Mouse (Mus musculus): ENCODE measurements around the gene Apoh. TPM values are rescaled to one million over a fixed set of nuclear protein-coding genes. Genes with fewer than 3 reads are reported as not detected.

Apoh gene
- not detected in 2 replicates for polyA plus RNA-seq (2014; fragmentation: Nextera tagmentation; extraction: Ambion mirVana)

DNA sequence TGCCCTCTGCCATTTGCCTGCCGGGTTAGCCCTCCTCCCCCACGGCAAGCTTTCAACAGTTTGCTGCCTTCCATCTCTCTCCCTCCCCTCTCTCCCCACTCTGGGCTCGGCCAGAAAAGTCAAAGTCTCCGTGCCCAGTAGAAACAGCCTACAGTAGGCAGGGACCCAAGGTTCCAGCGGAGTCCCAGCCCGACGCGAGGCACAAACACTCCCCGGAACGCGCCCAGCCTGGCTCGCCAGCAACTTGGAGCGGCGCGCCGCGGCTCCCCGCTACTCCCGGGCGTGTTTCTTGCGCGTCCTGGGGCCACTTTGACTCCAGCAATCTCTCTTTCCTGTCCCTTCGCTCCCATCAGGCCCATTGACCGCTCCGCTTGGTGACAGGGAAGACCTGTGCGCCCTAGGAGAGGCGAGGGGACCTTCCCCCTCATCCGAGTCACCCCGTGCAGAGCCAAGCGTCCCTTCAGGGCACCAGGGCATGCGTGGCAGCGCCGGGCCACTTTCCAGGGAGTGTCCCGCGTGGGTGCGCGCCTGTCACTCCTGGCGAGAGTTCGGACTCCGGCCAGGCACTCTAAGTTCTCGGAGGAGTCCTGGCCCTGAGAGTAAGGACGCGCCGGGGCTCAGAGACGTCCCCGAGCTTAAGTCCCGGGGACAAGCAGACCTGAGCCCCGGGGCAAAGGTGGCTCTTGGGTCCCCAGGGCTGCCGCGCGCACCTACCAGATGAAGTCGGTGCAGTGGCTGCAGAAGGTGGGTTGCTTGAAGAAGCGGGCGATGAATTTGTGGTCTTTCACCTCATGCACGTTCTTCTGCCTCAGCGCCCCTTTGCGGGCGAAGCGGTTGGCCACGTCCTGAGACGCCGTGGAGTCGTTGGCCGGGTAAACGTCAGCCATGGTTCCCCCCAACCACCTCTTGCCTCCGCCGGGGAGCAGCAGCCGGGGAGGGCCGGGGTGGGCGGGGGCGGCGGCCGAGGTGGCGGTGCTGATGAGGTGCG lies at the start of gene Apoh:
Gene Apoh (plus strand): TSS at position 574 of the 988 bp plus-strand sequence.
- peak within 1 kb of the TSS; percentile 78 for H3K9ac ChIP-seq (ENCODE audit: low read length)
- H3K27ac ChIP-seq (replicated peaks; ENCODE audit: low read depth, low read length): no peak within 1 kb of the TSS; the same call in 1 of the 2 replicates
- H3K27me3 ChIP-seq (ENCODE audit: control insufficient read depth, insufficient read depth, low read length): no peaks in the 10 kb centered on the region
- H3K4me2 ChIP-seq (ENCODE audit: low read depth, severe bottlenecking): peak within 1 kb of the TSS; percentile 89
- no peaks in the 10 kb centered on the region for H3K9me3 ChIP-seq (ENCODE audit: control insufficient read depth, low read length)
- H3K4me1 ChIP-seq (ENCODE audit: control insufficient read depth, insufficient read depth, low read length): no peaks in the 10 kb centered on the region; the same call in 1 of the 2 replicates
- WGBS: under 1% methylated on average over 67 of the region's 75 CpGs
- no peaks in the 10 kb centered on the region for H3K36me3 ChIP-seq (ENCODE audit: control insufficient read depth, insufficient read depth, low read length)
- ATAC-seq (ENCODE audit: insufficient number of reproducible peaks, low FRiP score, low TSS enrichment, low read depth) (peak; percentile 69), DNase-seq (ENCODE audit: low spot score) (peak; percentile 60)
- peak within 1 kb of the TSS; percentile 57 for H3K4me3 ChIP-seq (ENCODE audit: low read depth, low read length)

DNA sequence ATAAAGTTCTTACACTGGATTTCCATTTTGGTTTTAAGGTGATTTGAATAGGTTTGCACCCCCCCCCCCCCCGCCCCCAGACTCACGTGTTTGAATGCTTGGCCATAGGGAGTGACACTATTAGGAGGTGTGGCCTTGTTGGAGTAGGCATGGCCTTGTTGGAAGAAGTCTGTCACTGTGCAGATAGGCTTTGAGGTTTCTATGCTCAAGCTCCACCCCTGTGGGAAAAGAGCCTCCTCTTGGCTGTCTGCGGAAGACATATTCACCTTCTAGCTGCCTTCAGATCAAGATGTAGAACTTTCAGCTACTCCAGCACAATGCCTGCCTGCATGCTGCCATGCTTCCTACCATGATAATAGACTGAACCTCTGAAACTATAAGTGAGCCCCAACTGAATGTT lies 49.3 kb upstream of the Apoh start:
- Histone ChIP-seq H3K4me1 (ENCODE audit: control insufficient read depth, insufficient read depth, low read length) (no peaks in the 10 kb centered on the region), H3K36me3 (ENCODE audit: control insufficient read depth, insufficient read depth, low read length) (no peaks in the 10 kb centered on the region), H3K9ac (ENCODE audit: low read length) (no peak overlapping the region), H3K9me3 (ENCODE audit: control insufficient read depth, low read length) (no peaks in the 10 kb centered on the region), H3K27ac (replicated peaks; ENCODE audit: low read depth, low read length) (no peak overlapping the region), H3K27me3 (ENCODE audit: control insufficient read depth, insufficient read depth, low read length) (no peaks in the 10 kb centered on the region), H3K4me2 (ENCODE audit: low read depth, severe bottlenecking) (no peak overlapping the region), H3K4me3 (ENCODE audit: low read depth, low read length) (no peak overlapping the region)
- 81% methylated on average over 3 of the region's 3 CpGs for WGBS
- no peak for DNase-seq (ENCODE audit: low spot score)
- no peak for ATAC-seq (ENCODE audit: insufficient number of reproducible peaks, low FRiP score, low TSS enrichment, low read depth)

DNA sequence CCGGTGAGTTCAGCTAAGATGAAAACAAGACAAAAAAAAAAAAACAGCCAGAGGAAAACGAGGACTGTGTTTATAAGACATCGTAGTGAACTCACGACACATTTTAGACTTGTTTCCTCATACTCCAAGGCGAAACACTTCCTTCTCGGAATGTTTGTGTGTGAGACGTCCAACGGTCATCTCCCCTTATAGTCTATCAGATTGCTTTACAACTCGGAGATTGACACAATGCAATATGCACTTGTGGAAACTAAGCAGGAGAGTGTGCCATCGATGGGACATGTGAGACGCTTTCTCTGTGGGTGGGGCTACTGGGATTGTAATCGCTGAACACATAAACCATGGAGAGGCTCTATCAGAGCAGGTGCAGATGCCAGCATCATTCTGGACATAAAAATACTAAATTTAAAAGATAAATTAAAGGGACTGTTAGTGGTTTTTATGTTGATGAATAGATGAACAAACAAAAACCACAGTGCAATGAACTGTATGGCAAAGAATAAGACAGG lies 48.8 kb upstream of the Apoh start:
- ATAC-seq (ENCODE audit: insufficient number of reproducible peaks, low FRiP score, low TSS enrichment, low read depth) (no peak), DNase-seq (ENCODE audit: low spot score) (no peak)
- Histone ChIP-seq H3K9me3 (ENCODE audit: control insufficient read depth, low read length) (no peaks in the 10 kb centered on the region), H3K4me2 (ENCODE audit: low read depth, severe bottlenecking) (no peak overlapping the region), H3K4me3 (ENCODE audit: low read depth, low read length) (no peak overlapping the region), H3K4me1 (ENCODE audit: control insufficient read depth, insufficient read depth, low read length) (no peaks in the 10 kb centered on the region), H3K27ac (replicated peaks; ENCODE audit: low read depth, low read length) (no peak overlapping the region), H3K9ac (ENCODE audit: low read length) (no peak overlapping the region), H3K27me3 (ENCODE audit: control insufficient read depth, insufficient read depth, low read length) (no peaks in the 10 kb centered on the region), H3K36me3 (ENCODE audit: control insufficient read depth, insufficient read depth, low read length) (no peaks in the 10 kb centered on the region)
- 92% methylated on average over 12 of the region's 12 CpGs for WGBS

DNA sequence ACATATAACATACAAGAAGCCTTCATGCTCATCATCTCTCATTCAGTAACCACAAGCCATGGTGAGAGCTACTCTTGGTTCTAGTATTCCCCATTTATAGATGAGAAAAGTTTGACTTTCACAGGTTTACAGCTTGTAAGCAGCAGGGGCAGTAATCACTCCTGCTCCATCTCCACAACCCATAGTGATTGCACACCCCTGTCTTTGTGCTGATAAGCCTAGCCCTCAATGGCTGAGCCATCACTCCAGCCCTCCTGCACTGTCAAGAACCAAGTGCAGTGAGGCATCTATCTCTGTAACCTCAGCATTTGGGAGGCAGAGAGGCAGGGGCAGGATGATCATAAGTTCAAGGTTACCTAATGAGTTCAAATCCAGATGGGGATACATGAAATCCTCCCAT lies 47.8 kb upstream of the Apoh start:
- no peaks in the 10 kb centered on the region for H3K27me3 ChIP-seq (ENCODE audit: control insufficient read depth, insufficient read depth, low read length)
- no peak for ATAC-seq (ENCODE audit: insufficient number of reproducible peaks, low FRiP score, low TSS enrichment, low read depth)
- H3K9ac ChIP-seq (ENCODE audit: low read length): no peak overlapping the region
- no peak for DNase-seq (ENCODE audit: low spot score)
- H3K4me2 ChIP-seq (ENCODE audit: low read depth, severe bottlenecking): no peak overlapping the region
- H3K27ac ChIP-seq (replicated peaks; ENCODE audit: low read depth, low read length): no peak overlapping the region
- H3K36me3 ChIP-seq (ENCODE audit: control insufficient read depth, insufficient read depth, low read length): no peaks in the 10 kb centered on the region
- H3K4me1 ChIP-seq (ENCODE audit: control insufficient read depth, insufficient read depth, low read length): no peaks in the 10 kb centered on the region
- H3K9me3 ChIP-seq (ENCODE audit: control insufficient read depth, low read length): no peaks in the 10 kb centered on the region
- no peak overlapping the region for H3K4me3 ChIP-seq (ENCODE audit: low read depth, low read length)

DNA sequence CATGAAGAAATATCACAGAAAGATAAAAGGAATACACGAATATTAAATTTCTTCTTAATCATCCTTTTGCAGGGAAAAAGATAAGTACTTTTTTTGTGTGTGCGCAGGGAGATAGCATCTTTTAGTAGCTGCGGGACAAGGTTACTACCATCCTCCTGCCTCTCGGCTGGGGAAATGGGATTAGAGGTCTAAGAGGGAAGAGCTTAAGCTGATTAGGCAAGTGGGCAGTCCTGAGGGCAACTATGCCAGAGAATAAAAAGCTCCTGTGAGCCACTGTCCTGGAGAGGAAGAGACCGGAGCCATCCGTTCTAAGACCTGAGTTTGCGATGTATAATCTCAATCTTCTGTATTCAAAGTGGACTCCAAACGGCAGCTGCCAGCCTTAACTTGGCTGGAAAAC lies 45.2 kb upstream of the Apoh start:
- H3K4me1 ChIP-seq (ENCODE audit: control insufficient read depth, insufficient read depth, low read length): peaks cover 6% of the 10 kb centered on the region
- ATAC-seq (ENCODE audit: insufficient number of reproducible peaks, low FRiP score, low TSS enrichment, low read depth) (no peak), DNase-seq (ENCODE audit: low spot score) (no peak)
- WGBS: 70% methylated on average over 8 of the region's 8 CpGs
- H3K9me3 ChIP-seq (ENCODE audit: control insufficient read depth, low read length): no peaks in the 10 kb centered on the region
- no peak overlapping the region for H3K4me2 ChIP-seq (ENCODE audit: low read depth, severe bottlenecking)
- H3K9ac ChIP-seq (ENCODE audit: low read length): no peak overlapping the region
- no peak overlapping the region for H3K27ac ChIP-seq (replicated peaks; ENCODE audit: low read depth, low read length)
- no peak overlapping the region for H3K4me3 ChIP-seq (ENCODE audit: low read depth, low read length)
- H3K36me3 ChIP-seq (ENCODE audit: control insufficient read depth, insufficient read depth, low read length): no peaks in the 10 kb centered on the region
- no peaks in the 10 kb centered on the region for H3K27me3 ChIP-seq (ENCODE audit: control insufficient read depth, insufficient read depth, low read length)

DNA sequence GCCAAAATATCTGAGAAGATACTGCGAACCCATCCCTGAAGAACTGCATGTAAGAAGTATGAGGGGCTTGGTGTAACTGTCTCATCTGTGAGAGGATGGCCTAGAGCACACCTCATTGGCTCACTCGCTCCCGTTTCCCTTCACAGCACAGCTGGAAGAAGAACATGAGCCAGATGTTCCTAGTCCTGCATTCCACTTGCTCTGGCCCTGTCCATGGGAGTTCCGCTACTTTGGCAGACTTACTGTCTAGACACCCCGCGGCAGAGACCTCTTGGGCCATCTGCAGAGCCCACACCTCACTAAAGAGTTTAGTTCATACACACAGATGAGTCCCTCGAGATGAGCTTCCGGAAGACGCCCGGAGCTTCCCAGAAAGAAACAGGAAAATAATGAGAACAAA lies 43.2 kb upstream of the Apoh start:
- DNase-seq (ENCODE audit: low spot score) (no peak), ATAC-seq (ENCODE audit: insufficient number of reproducible peaks, low FRiP score, low TSS enrichment, low read depth) (no peak)
- H3K9me3 ChIP-seq (ENCODE audit: control insufficient read depth, low read length): no peaks in the 10 kb centered on the region
- H3K27ac ChIP-seq (replicated peaks; ENCODE audit: low read depth, low read length): no peak overlapping the region
- no peaks in the 10 kb centered on the region for H3K36me3 ChIP-seq (ENCODE audit: control insufficient read depth, insufficient read depth, low read length)
- WGBS: 88% methylated on average over 10 of the region's 10 CpGs
- H3K27me3 ChIP-seq (ENCODE audit: control insufficient read depth, insufficient read depth, low read length): no peaks in the 10 kb centered on the region
- H3K4me2 ChIP-seq (ENCODE audit: low read depth, severe bottlenecking): no peak overlapping the region
- H3K4me1 ChIP-seq (ENCODE audit: control insufficient read depth, insufficient read depth, low read length): peaks cover 6% of the 10 kb centered on the region
- no peak overlapping the region for H3K4me3 ChIP-seq (ENCODE audit: low read depth, low read length)
- no peak overlapping the region for H3K9ac ChIP-seq (ENCODE audit: low read length)

DNA sequence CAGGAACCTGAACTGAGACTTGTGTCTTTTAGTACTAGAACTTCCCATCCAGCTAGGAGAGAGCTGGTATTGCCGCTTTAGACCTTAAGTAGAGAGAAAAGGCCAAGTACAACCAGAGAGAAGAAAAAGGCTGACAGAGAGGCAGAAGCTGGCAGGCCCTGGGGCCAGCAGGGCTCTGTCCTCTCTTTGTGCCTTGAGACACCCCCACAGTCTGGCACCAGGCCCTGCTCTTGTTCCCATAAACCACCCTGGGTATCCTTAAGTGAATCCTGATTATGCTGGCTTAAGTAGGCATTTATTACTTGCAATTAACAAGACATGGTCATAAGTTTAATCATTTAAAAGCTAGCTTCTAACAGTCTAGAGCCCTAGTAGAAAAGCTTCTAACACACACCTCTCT lies 42.7 kb upstream of the Apoh start:
- Histone ChIP-seq H3K27ac (replicated peaks; ENCODE audit: low read depth, low read length) (no peak overlapping the region), H3K9ac (ENCODE audit: low read length) (no peak overlapping the region), H3K27me3 (ENCODE audit: control insufficient read depth, insufficient read depth, low read length) (no peaks in the 10 kb centered on the region), H3K9me3 (ENCODE audit: control insufficient read depth, low read length) (no peaks in the 10 kb centered on the region), H3K4me3 (ENCODE audit: low read depth, low read length) (no peak overlapping the region), H3K4me2 (ENCODE audit: low read depth, severe bottlenecking) (no peak overlapping the region), H3K36me3 (ENCODE audit: control insufficient read depth, insufficient read depth, low read length) (no peaks in the 10 kb centered on the region), H3K4me1 (ENCODE audit: control insufficient read depth, insufficient read depth, low read length) (peaks cover 6% of the 10 kb centered on the region)
- WGBS: 86% methylated on average over 1 of the region's 1 CpGs
- ATAC-seq (ENCODE audit: insufficient number of reproducible peaks, low FRiP score, low TSS enrichment, low read depth) (no peak), DNase-seq (ENCODE audit: low spot score) (no peak)

DNA sequence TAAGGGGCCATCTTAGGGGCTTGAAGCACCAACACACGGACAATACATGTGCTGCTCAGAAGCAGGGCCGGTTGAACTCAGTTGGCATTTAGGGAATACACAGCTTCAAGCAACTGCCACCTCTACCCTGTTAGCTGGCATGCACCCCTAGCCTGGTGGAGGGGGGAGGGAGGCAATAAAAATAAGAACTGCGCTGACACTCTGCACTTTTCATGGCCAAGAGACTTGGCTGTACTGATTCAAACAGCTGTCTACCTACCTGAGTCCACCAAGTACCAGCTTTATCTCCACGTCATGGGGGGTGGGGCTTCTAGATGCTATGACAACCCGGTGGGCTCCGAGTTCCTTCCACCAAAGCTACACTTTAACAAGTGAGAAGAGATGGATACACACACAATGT lies 42.1 kb upstream of the Apoh start:
- 77% methylated on average over 6 of the region's 6 CpGs for WGBS

More for the DNA sequence above, 42.1 kb upstream of the Apoh start:
- H3K4me3 ChIP-seq (ENCODE audit: low read depth, low read length): no peak overlapping the region
- no peaks in the 10 kb centered on the region for H3K27me3 ChIP-seq (ENCODE audit: control insufficient read depth, insufficient read depth, low read length)
- no peak overlapping the region for H3K4me2 ChIP-seq (ENCODE audit: low read depth, severe bottlenecking)
- no peak overlapping the region for H3K27ac ChIP-seq (replicated peaks; ENCODE audit: low read depth, low read length)
- H3K4me1 ChIP-seq (ENCODE audit: control insufficient read depth, insufficient read depth, low read length): peaks cover 6% of the 10 kb centered on the region
- no peaks in the 10 kb centered on the region for H3K36me3 ChIP-seq (ENCODE audit: control insufficient read depth, insufficient read depth, low read length)
- H3K9me3 ChIP-seq (ENCODE audit: control insufficient read depth, low read length): no peaks in the 10 kb centered on the region
- no peak for DNase-seq (ENCODE audit: low spot score)
- ATAC-seq (ENCODE audit: insufficient number of reproducible peaks, low FRiP score, low TSS enrichment, low read depth): no peak
- H3K9ac ChIP-seq (ENCODE audit: low read length): no peak overlapping the region
